Mouse (Mus musculus) lung, postnatal 10 days (tissue): ENCODE measurements around the gene Vpreb3.
A peak's percentile ranks its signal among the peaks of the same experiment; 100 is the strongest.
"Not testable (repeated sequence)": the region's sequence is repeated elsewhere in the genome, so short reads cannot be mapped to it uniquely, and the experiment has no call there.

Source experiments
- DNase-seq: peaks from one replicate; pipeline ENCODE4 v3.0.0; 2021

The Vpreb3 gene

GRCm38 (mm10) chr10:75978119-75978834 is 35.4 kb downstream of the Vpreb3 start:
- peak; percentile 46 for DNase-seq

- no peak for DNase-seq
Observed at GRCm38 (mm10) chr10:75978835-75979157, 35.9 kb downstream of the Vpreb3 start.

- no peak for DNase-seq
Observed at GRCm38 (mm10) chr10:75979432-75979831, 36.6 kb downstream of the Vpreb3 start.

GRCm38 (mm10) chr10:75990430-75991042 is 47.7 kb downstream of the Vpreb3 start:
- DNase-seq: no peak

- no peak for DNase-seq
Observed at GRCm38 (mm10) chr10:75993616-75994240, 50.9 kb downstream of the Vpreb3 start.

GRCm38 (mm10) chr10:75994531-75995210 is 51.8 kb downstream of the Vpreb3 start:
- DNase-seq: not testable (repeated sequence)

GRCm38 (mm10) chr10:75995463-75995862 is 52.6 kb downstream of the Vpreb3 start:
- DNase-seq: no peak

GRCm38 (mm10) chr10:75996315-75996714 is 53.5 kb downstream of the Vpreb3 start:
- DNase-seq: no peak
